Mouse (Mus musculus) urinary bladder, postnatal 4 days (tissue): Measurements from ENCODE around the gene Casz1.
A peak's percentile ranks its signal among the peaks of the same experiment; 100 is the strongest.

Source experiments
- DNase-seq, 2 experiments: peaks; one replicate each; pipeline ENCODE4 v3.0.0; 2021 to 2022; ENCODE audit warnings: low spot score in 2 of 2

Gene Casz1

DNA sequence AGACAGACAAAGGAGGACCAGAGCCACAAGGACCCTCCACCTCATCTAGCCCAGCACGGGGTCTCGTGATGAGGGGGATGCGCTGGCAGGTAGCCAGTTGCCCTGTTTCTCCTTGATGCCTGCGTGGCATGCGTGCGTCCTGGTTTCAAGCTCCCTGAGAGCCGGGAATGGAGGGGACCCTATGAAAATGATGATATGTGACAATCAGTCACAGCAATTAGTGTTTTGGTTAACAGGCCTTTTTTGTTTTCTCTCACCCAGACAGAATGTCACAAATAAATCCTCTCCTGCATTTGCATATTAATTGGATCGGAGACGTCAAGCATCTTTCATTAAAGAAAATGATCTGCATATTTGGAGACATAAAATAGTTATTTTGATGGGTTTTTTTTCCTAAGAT is 71.9 kb downstream of the Casz1 start:
- DNase-seq, result no peak

DNA sequence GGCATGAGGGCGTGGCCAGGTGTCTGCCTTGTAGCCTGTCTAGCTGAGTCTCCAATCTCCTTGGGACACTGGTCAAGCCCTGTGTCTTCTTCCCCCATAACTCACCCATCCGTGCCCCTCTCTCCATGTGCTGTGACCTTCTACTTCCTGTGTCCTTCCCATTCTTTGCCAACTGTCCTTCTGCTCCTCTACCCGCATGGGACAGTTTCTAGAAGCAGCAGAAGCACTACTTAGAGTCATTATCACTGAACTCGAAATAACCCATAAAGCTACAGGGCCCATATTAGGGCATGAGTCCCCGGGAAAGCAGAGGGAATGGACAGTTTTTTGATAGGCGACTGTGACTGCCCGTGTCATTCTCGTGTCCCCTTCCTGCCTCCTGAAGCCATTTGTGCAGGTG is 72.6 kb downstream of the Casz1 start:
- DNase-seq, result no peak

DNA sequence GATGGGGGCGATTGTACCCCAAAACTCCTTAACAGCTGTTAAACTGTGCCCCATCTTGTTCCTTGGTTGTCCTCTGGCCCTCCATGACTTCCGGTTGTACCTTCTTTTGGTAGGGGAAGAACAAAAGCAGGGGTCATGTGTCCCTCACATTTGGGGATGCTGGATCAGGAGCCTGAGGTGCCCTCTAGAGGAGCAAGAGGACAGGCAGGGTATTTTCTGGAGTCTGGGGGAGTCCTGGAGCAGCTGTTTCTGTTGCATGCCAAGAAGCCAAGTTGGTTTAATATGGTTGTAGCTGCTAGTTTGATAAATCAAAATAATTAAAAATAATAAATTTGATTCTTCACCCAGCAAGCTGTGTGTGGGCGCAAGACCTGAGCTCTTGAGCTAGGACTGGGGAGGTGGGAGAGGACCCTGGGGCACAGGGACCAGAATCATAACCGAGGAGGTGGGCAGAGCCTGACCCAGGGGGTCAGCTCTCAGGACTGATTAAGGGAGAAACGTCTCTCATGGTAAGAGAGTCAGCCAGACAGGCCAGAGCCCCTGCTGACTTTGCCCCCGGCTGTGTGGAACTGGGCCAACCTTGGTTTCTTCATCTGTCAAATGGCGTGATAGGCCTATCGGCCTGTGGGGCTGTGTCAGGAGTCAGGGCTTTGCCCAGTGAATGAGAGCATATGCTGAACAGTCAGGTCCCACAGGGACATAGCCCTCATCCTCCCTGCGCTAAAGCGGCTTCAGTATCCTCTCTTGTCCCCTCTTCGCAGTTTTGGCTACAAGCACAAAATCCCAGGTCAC is 74.2 kb downstream of the Casz1 start:
- DNase-seq, result no peak

DNA sequence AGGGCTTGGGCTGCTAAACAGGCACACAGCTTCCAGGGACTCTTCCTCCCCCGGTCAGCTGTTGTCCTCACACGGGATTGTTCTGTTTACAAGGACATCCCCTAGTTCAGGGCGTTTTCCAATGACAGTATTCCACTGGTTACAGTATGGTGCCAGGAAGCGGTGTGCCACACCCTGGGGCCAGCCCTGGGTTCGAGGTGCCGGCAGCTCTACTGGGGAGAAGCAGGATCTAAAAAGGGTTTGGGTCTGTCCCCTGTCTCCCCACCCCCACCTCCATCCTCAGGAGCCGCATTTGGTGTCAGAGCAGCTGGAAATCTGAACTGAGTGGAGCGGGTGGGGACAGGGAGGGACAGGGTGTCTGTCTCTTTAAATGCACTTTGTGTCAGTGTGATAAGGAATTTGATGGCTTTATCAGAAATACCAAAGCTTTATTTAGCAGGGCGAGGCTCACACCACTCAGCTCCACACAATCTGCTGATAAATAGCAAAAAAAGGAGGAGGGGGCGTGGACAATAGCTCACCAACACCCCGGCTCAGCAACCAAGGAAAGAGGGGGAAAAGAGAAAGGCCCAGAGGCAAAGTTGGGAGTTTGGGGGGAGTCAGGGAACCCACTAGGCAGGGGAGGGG is 74.9 kb downstream of the Casz1 start:
- DNase-seq, result no peak

DNA sequence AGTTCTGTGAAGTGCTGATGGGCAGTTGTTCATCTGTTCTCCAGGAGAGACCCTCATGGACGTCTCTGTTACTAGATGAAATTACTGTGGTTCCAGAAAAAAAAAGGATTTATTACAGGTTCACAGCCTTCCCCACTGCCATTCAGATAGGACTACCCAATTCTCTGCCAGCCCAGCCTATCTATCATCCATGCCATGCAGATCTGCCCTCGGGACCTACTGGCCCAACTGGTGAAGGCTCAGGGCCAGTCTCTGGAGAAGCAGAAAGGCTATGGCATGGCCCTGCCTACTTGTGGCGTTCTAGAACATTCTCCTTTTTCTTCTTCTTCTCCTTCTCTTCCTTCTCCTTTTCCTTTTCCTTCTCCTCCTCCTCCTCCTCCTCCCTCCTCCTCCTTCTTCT is 75.4 kb downstream of the Casz1 start:
- no peak for DNase-seq

DNA sequence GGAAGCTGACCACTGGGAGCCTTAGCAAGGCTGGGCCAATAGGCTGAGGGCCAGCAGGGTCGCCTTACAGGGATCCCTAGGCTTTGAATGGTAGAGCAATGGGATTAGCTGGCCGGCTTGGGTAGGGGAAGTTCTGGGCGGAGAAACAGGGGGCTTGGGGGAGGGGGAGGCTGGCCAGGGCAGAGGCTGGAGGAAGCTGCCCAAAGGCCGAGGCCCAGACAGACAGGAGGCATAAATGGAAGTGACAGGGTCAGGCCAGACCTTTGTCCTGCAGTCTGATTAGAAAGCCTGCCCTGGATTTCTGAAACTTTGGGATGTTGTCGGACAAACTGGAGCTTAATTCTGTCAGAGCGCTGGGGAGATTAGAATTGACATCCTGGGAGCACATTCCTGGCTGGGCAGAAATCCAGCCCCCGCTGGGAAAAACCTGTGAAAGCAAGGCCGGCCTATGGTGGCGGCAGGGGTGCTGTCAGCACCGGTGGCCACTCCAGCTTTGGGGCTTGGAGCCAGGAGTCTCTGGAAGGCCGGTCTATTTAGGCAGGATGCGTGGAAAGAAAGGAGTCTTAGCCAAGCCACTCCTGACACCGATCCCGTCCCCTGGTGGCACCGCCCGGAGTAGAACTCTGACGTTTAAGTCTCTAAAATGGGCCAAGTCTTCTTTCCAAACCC is 76.9 kb downstream of the Casz1 start:
- no peak for DNase-seq

DNA sequence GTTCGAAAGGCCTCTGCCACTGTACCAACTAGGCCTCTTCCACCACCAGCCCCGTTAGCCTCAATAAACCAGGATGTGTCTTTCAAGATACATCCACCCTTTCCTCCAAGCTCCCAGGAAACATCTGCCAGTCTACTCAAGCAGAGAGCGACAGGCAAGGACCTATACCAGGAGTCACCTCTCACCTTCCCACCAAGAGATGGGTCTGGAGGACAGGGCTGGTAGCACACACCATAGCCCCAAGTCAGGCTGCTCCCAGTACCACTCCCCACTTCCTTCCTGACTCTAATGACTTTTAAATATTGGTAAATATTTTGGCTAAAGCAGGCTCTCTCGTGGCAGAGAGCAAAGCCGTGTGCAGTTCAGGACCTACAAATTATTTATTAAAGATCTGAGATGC is 77.6 kb downstream of the Casz1 start:
- no peak for DNase-seq

DNA sequence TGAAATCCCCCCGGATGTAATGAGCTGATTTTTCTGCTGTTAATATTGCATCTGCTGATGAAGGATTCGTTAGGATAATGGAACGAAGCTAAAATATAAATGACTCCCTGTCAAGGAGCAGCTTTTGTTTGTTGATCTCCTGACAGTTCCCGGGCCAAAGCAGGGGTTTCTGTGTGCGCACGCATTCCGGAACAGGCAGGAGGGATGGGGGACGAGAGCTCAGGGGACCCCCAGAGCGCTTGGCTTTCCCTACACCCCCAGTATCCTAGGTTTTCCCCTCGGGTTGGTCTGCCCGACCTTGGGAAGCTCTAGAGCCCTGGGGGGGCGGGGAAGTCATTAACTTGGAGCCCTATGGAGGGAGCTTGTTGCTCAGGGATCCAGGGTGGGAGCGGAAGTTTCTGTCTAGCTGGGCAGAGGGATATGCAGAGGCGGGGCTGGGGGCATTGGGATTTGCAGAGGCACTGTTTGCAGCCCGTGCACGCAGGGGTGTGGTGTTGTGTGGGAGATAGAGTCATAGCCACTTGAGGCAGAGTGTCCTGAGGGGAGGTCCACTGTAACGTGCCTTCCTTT is 78.2 kb downstream of the Casz1 start:
- no peak for DNase-seq

DNA sequence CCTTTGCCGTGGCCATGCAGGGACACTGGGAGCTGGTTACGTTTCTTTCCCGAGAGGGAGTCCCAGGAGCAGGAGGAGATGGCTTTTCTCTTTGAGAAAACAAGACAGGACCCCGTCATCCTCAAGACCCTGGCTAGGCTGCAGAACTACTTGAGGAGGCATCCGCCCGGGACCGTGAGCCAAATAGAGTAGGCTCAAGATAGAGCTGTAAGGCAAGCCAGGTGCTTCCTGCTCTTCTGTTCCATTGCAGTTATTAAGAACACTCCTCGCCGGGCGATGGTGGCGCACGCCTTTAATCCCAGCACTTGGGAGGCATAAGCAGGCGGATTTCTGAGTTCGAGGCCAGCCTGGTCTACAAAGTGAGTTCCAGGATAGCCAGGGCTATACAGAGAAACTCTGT is 80.4 kb downstream of the Casz1 start:
- no peak for DNase-seq

DNA sequence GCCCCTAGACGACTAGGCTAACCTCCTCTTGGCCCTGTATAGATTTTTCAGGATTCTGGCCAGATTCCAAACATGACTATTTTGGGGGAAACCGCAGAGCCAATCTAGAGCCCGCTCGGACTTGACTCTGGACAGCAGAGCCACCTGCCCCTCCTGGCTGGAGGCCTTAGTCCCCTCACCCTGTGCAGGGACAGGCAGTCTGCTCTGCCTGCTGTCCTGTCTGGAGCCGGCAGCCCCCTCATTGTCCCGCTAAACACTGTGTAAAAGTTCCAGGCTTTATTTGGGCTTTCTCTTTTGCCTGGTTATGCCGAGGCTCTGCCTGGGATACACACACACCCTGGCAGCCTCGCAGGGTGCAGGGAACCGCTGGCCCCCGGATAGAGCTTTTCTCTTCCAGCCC is 81.2 kb downstream of the Casz1 start:
- no peak for DNase-seq

DNA sequence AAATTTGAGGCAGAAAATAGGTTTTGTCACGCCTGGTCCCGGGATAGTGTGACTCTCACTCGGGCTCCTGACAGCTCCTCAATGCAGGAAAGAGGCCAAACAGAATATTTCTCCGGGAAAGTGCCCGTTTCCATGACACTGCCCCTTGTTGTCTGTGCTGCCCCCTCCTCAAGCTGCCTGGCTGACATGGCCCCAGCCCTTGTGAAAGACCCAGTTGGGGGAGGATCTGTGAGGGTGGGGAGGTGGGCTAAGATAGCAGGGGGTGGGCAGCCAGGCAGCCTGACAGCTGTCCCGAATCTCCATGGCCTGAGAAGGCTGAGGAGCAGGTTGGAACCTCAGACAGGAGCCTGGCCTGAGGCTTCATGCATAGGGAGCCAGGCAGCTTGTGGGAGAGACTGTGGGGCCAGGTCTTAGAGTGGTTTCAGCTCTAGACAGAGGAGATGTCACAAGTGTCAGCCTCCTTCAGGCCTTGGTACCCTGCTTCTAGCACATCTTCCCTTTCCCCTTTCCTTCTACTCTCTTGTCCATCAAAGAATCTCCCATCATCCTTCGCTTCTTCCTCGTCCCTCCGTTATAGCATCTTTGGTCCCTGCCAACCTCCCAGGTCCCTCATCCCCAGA is 81.8 kb downstream of the Casz1 start:
- no peak for DNase-seq

DNA sequence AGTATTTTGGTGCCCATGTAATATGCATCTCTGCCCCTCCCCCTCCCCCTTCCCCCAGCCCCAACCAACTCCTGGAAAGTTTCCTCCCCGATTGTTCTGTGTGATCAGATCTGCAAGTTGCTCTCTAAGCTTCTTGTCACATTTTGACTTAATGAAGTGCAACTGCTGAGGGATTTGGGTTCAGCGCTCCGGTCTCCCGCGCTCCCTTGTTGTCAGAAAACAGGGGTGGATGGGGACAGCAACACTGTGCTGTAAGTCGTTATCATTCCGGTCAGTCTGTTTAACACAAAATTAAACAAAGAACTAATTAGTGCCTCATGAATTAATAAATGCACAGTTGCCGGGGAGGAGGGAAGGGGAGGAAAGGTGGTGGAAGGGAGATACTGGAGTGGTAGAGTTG is 84.0 kb downstream of the Casz1 start:
- DNase-seq, result no peak

DNA sequence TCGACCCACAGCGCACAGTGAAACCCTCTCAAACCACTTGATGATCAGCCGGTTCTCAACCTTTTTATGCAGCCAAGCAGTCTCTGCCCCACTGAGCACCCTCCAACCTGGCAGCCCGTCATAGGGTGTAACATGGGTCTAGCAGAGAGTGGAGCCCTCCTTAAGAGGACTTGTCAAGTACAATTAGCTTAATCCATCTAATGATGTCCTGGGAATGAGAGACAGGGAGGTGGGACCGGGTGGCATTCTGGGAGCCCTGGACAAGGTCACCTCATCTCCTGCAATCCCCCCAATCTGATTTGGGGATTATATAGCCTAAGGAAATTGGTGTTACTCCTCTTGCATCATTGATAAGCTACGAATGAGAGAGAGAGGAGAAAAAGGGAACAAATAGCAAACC is 84.8 kb downstream of the Casz1 start:
- no peak for DNase-seq

DNA sequence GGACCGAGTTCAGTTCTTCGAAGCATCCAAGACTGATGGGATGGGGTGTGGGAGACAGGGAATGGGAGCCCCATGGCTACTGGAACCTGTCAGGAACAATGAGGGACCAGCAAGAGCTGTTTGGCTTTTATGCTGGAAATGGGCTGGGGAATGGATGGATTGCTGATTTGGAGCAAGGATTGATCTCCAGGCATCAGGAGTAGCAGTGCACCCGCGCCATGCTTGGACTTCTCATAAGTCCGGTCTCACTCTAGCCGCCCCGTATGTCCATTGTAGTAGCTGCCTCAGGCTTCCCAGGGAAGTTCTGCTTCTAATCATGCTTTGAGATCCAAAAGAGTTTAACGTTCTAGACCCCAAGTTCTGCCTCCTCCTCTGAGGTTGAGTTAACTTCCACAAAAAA is 86.2 kb downstream of the Casz1 start:
- no peak for DNase-seq

DNA sequence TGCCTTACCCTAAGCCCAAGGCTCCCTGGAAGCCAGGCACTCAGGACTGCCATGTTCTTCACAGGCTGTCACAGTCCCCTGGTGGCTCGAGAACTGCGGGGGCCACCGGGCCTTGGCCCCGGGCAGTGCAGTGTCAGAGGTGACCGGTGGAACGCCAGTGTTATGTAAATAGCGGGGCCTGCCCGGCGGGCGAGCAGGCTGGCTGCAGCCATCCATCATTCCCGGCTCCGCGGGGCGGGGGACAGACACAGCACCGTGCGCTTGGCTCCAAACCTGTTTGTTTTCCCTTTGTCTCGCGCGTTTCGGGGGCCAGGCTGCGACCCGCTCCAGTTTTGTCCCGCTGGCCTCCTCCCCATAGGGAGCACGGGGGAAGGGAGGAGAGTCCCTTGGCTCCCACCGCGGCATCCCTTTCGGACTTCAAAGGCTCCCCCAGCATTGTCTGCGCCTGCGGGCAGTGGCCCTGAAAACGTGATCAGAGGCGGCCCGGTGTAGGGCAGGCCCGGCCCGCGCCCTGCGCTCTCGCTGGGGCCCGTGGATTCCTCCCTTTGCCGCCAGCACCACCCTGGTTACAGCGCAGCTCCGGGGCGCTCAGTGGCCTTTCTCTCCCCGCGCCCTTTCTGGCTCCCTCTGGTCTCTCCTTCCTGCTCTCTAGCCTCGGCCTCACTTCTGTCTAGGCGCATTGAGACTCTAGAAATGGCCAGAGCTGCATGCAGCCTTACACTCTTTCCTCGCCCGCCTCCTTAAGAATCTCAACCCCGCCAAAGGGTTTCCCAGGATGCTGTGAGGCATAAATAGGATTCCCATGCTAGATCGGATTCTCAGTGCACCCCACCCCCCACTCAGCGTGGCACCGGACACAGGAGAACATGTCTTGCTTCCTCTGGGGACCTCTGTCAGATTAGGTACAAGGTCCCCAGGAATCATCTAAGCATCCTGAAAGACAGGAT is 86.9 kb downstream of the Casz1 start:
- DNase-seq, result no peak

DNA sequence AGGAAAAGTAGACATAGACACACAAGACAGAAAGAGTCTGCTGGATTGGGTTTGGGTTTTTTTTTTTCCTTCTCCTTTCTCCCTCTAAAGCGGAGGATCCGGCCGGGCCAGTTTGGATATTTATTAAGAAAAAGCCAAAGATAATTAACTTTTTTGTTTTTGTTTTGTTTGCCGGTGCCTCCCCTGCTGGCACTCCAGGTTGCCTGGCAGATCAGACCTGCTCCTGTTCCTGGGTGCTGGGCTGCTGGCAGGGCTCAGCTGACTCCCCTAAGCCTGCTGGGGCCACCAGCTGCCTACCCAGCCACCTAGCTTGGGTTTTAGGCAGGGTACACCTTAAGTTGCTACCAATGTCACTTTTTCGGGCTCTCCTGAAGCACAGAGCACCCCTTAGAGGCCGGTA is 91.9 kb downstream of the Casz1 start:
- no peak for DNase-seq

DNA sequence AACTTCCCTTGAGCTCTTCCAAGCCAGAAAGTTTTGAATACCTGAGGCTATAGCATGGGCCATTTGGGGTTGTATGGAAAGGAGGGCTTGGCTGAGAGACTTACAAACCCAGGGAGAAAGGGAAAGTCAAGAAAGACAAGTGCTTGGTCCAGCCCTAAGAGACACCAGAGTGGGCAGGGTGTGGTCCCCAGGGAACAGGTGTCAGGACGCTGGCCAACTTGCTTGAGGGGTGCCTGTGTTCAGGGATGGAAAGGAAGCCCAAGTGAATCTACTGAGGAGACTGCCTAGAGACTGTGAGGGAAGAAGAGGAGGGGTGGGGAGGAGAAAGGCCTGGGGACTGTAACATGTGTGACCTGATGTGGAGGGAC is 95.7 kb downstream of the Casz1 start:
- no peak for DNase-seq

DNA sequence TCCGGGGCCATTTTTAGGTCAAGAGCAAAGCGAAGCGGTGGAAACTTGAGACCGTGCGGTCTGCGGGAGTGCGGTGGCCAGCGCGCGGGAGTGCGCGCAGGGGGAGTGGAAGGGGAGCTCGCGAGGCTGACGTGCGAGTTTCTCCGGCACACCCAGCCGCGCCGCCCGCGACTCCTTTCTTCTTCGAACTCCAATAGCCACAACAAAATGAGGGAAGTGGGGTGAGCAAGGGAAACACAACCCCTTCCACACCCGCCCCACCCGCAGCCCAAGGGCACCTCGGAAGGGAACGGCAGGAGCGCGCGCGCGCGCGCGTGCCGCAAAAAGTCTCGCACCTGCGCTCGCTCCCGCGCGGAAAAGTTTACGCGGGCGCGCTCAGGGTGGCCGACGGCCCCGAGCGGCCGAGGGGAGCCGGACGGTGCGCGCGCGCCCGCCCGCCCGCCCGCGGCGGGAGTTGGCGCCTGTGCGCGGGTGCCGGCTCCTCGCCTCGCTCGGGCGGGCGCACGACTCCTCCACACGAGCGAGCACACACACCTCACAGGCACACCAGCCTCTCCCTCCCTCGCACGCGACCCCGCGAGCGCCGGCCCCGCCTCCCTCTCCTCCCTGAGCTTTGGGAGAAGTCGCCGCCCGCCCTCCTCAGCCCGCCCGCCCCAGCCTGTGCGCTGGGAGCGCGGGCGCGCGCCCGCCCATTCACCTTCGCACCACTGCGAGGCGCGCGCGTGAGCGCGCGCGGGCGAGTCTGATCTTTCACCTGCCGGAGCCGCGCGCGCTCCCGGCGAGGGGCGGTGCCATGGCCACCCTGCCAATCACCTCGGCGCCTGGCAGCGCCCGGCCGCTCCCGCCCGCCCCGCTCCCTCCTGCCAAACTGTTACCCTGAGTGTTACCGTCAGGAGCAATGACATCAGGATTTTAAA is 96.3 kb downstream of the Casz1 start:
- DNase-seq, result peak; percentile 75 to 81

DNA sequence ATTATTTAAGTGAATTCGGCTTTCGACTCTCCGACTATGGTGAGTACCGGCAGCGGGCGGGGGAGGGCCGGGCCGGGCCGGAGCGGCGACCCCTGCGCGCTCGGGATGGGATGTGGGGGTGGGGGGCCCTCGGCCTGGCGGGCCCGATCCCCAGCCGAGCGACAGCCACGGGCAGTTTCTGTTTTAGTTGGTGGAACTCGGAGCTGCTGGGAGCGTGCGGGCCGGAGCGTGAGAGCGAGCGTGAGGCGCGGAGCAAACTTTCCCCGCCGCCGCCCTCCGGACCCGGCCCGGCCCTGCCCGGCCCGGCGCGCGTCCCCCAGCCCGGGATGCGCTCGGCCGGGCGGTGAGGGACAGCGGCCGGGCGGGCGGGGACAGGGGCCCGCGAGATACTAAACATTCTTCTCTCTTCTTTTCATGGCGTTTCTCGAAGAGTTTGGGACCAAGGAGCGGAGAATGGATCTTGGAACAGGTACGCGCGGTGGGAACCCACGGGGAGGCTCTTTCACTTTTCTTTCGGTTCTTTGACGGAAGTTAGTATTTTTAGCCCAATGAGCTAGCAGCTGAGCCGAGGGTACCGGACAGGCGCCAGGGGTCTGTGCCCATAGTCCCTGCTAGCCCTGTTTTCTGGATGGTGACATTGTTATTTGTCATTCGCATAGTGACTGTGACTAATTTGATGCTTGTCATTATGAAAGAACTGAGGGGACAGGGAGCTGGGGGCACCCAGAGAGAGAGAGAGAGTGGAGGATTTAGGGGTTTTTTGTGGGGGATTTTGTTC is 97.2 kb downstream of the Casz1 start:
- no peak for DNase-seq
